Mouse (Mus musculus) brain, adult 2 months (tissue): ENCODE measurements at regions not wholly inside any gene's neighbourhood (a gene's known extent, or its start where the extent isn't known, plus 50 kb on each side); places are given as distances from the start of the nearest gene placed in this dataset.

Experiments
- DNase-seq: peaks from one replicate; pipeline ENCODE4 v3.0.0; 2011; ENCODE audit warnings: low read depth, low spot score

- peak; percentile 59 for DNase-seq
Measured at GRCm38 (mm10) chrX:96019556-96019955, 62.8 kb upstream of the Las1l start.

DNA sequence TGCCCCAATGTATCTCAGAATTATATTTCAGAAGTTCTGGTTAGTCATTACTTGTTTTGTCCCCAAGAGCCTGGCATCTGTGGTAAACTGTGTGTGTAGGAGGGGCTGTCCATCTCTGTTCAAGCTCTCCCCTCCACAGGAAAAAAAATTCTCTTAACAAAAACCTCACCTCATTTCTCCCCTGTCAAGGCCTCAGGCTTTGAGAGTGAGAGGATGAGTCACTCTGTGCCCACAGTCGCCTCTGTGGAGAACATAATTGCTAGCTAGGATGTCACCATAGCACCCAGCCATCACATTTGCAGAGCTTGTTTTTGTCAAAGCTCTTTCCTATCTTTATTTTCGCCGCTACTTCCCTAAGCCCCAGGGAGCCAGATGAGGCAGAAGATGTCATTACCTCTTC, 63.6 kb upstream of the Las1l start:
- DNase-seq, result peak; percentile 74

GRCm38 (mm10) chrX:96025374-96025773, 68.6 kb upstream of the Las1l start:
- DNase-seq, result no peak

GRCm38 (mm10) chrX:96025876-96026275, 69.1 kb upstream of the Las1l start:
- peak; percentile 12 for DNase-seq

DNA sequence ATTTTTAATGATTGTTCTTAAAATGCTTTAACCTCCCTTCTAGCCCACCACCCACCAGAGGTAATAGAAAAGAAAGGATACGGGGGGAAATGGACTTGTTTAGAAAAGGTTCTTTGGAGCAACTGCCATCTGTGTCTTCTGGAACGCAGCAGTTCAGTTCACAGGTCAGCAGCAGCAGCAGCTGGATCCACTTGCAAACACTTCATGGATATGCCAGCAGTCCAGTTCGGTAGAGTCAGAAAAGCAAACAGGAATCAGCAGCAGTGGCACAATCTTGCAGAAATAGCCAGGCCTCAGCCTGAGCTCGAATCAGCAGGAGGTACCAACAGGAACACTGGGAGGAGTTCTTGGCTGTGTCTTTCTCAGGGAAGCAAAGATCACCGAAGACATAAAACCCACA, 64.3 kb upstream of the Msn start:
- DNase-seq, result no peak

GRCm38 (mm10) chrX:96035307-96035706, 60.5 kb upstream of the Msn start:
- no peak for DNase-seq

DNA sequence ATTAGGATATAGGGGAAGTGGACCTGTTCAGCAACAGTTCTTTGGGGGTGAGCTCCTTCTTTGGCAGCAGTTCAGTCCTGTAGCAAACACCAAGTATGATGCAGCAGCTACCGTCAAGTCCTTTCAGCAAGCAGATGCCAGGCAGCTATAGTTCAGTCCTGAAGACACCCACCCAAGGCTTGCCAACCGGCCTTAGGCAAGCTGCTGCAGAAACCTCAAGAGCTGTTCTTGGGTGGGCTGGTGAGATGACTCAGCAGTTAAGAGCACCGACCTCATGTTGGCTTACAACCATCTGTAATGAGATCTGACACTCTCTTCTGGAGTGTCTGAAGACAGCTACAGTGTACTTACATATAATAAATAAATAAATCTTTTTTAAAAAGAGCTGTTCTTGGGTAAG, 53.6 kb upstream of the Msn start:
- peak; percentile 16 for DNase-seq
